Mouse (Mus musculus): ENCODE measurements around the gene Olig2.

- TF ChIP-seq CTCF (IDR thresholded peaks at IDR 0.05; ENCODE audit: borderline replicate concordance, control insufficient read depth, extremely low read depth, insufficient read depth, low read length, poor library complexity) (no peak), POLR2A (IDR thresholded peaks at IDR 0.05; ENCODE audit: control insufficient read depth, extremely low read depth, insufficient read depth, low read length, poor library complexity) (no peak)
Measured at GRCm38 (mm10) chr16:91239024-91239423, 13.8 kb downstream of the Olig2 start.
